Comparison of ENCODE assay signal across 28 mouse cellular contexts in the genomic region with DNA sequence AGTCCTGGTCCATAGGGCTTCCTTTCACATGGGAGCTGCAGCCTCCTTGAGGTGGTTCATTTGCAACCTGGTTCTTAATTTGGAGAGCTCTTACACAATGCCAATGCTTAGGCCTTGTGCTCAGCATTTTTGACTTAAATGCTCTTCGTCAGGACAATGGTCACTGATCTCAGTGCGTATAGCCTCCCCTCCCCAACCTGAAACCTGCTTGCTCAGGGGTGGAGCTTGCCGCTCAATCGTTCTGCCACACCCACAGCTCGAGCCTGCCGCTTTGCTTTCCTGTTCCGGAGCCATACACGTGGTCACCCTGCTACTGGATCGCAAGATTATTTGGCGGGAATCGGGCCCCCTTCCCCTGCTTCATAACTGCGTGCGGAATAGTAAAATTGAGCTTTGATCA.
"Had no signal": no experiment of that assay in that cellular context is flagged by ENCODE, and none has a peak within 500 bp of the region (broad histone marks: within the 10 kb centered on the region; RNA-seq: fewer than 3 reads in every experiment).

No protein-coding gene starts in this region.

- DNase-seq: gastrocnemius, adult 2 months; gastrocnemius, postnatal 10 days; gastrocnemius, postnatal 25 days; heart, adult 2 months; heart, postnatal 14 days; heart, postnatal 4 days; kidney, adult 18-20 months; kidney, adult 8-10 months; kidney, postnatal 10 days; kidney, postnatal 36 days; left cerebral cortex, postnatal 4 days; liver, embryonic 13.5 days; liver, postnatal 0 days had no signal

- H3K4me2 ChIP-seq: heart, embryonic 11.5 days; heart, embryonic 13.5 days; heart, embryonic 15.5 days; hindbrain, embryonic 12.5 days; hindbrain, embryonic 14.5 days; intestine, embryonic 15.5 days; limb, embryonic 13.5 days; limb, embryonic 15.5 days; liver, embryonic 13.5 days; liver, embryonic 15.5 days had no signal

- H3K27ac ChIP-seq: gastrocnemius, adult 2 months; heart, adult 2 months; heart, embryonic 13.5 days; heart, embryonic 15.5 days; hindbrain, embryonic 10.5 days; hindbrain, embryonic 12.5 days; hindbrain, embryonic 14.5 days; intestine, embryonic 15.5 days; layer of hippocampus, adult 2 months; left cerebral cortex, adult 2 months; limb, embryonic 13.5 days; limb, embryonic 15.5 days; liver, embryonic 13.5 days; liver, embryonic 15.5 days had no signal

- ATAC-seq: hindbrain, embryonic 16.5 days; inflammation-experienced regulatory T-cells, adult 6 months; intestine, embryonic 15.5 days; intestine, postnatal 0 days; liver, postnatal 0 days had no signal

- H3K4me3 ChIP-seq: gastrocnemius, adult 2 months; heart, adult 2 months; heart, embryonic 13.5 days; heart, embryonic 15.5 days; hindbrain, embryonic 10.5 days; hindbrain, embryonic 12.5 days; intestine, embryonic 15.5 days; layer of hippocampus, adult 2 months; left cerebral cortex, adult 2 months; limb, embryonic 13.5 days; limb, embryonic 15.5 days; liver, embryonic 13.5 days; liver, embryonic 15.5 days had no signal

- H3K27me3 ChIP-seq: heart, embryonic 13.5 days; heart, embryonic 15.5 days; hindbrain, embryonic 12.5 days; intestine, embryonic 15.5 days; limb, embryonic 13.5 days; limb, embryonic 15.5 days; liver, embryonic 13.5 days; liver, embryonic 15.5 days had no signal

- H3K36me3 ChIP-seq: heart, embryonic 13.5 days; heart, embryonic 15.5 days; hindbrain, embryonic 10.5 days; hindbrain, embryonic 12.5 days; intestine, embryonic 15.5 days; limb, embryonic 13.5 days; limb, embryonic 15.5 days; liver, embryonic 13.5 days; liver, embryonic 15.5 days had no signal

- H3K4me1 ChIP-seq: hindbrain, embryonic 10.5 days; hindbrain, embryonic 12.5 days; intestine, embryonic 15.5 days; limb, embryonic 13.5 days; limb, embryonic 15.5 days; liver, embryonic 13.5 days; liver, embryonic 15.5 days had no signal

- H3K9ac ChIP-seq: heart, embryonic 13.5 days; heart, embryonic 15.5 days; hindbrain, embryonic 12.5 days; hindbrain, embryonic 14.5 days; intestine, embryonic 15.5 days; limb, embryonic 13.5 days; limb, embryonic 15.5 days; liver, embryonic 13.5 days; liver, embryonic 15.5 days; liver, postnatal 0 days had no signal

- H3K9me3 ChIP-seq: intestine, embryonic 15.5 days; limb, embryonic 13.5 days; limb, embryonic 15.5 days; liver, embryonic 13.5 days; liver, embryonic 15.5 days had no signal
